Mouse (Mus musculus) liver, postnatal 0 days (tissue): Measurements from ENCODE around the gene Myl7. TPM values are rescaled to one million over a fixed set of nuclear protein-coding genes. Genes with fewer than 3 reads are reported as not detected.
A peak's percentile ranks its signal among the peaks of the same experiment; 100 is the strongest.

Experiments used
- ATAC-seq: fragments of 200-750 bp; cut with Nextera tagmentation; 2 replicates; pipeline ENCODE4 v1.8.0; 2017; ENCODE audit warnings: mild to moderate bottlenecking, moderate library complexity
- DNase-seq: peaks from one replicate; pipeline ENCODE4 v3.0.0-alpha.2; 2016
- H3K27ac ChIP-seq: fragments of 300-500 bp; sonication (generic); 2 replicates; pipeline ENCODE4 v1.5.1; 2014; ENCODE audit warnings: antibody characterized with exemption, moderate library complexity, mild to moderate bottlenecking, low read depth
- H3K27me3 ChIP-seq: fragments of 300-500 bp; sonication (generic); 2 replicates; pipeline ENCODE4 v1.6.1; 2014; ENCODE audit warnings: low read length, control low read depth, mixed read lengths; ENCODE audit not compliant: insufficient read depth
- H3K36me3 ChIP-seq: fragments of 300-500 bp; sonication (generic); replicated peaks from 2 replicates; pipeline ENCODE4 v1.6.1; 2014; ENCODE audit warnings: mild to moderate bottlenecking, control low read depth, low read length, moderate library complexity, mixed read lengths; ENCODE audit not compliant: insufficient read depth
- H3K4me1 ChIP-seq: fragments of 300-500 bp; sonication (generic); 2 replicates; pipeline ENCODE4 v1.6.1; 2014; ENCODE audit warnings: antibody characterized with exemption, mild to moderate bottlenecking, control low read depth; ENCODE audit not compliant: insufficient read depth
- H3K4me2 ChIP-seq: fragments of 300-500 bp; sonication (generic); 2 replicates; pipeline ENCODE4 v1.6.1; 2014; ENCODE audit warnings: low read depth, mild to moderate bottlenecking, low read length, moderate library complexity, mixed read lengths
- H3K4me3 ChIP-seq: fragments of 300-500 bp; sonication (generic); 2 replicates; pipeline ENCODE4 v1.5.1; 2014; ENCODE audit warnings: low read depth, low read length
- H3K9ac ChIP-seq: fragments of 300-500 bp; sonication (generic); replicated peaks from 2 replicates; pipeline ENCODE4 v1.6.1; 2014; ENCODE audit warnings: mild to moderate bottlenecking, moderate library complexity
- H3K9me3 ChIP-seq: fragments of 300-500 bp; sonication (generic); 2 replicates; pipeline ENCODE4 v1.6.1; 2016; ENCODE audit warnings: mild to moderate bottlenecking, control low read depth, low read length, mixed read lengths
- CTCF ChIP-seq: sonication (generic); IDR thresholded peaks from 2 replicates; pipeline ENCODE4 v1.5.1; 2016; ENCODE audit warnings: antibody characterized with exemption, low read depth
- EP300 ChIP-seq: IDR thresholded peaks from 2 replicates; pipeline ENCODE4 v1.6.1; 2016; ENCODE audit warnings: antibody characterized with exemption, low read depth, mild to moderate bottlenecking
- WGBS: fragments of 180-500 bp; shearing (Covaris S2); extraction: QIAGEN DNeasy Blood & Tissue Kit; methylation state at CpG from one replicate; pipeline ENCODE4 v1.1.7; 2014; ENCODE audit not compliant: insufficient replicate concordance; 5-methylcytosine and 5-hydroxymethylcytosine counted together
- polyA plus RNA-seq: library from polyadenylated mRNA; unstranded; fragments of >200 nt; fragmentation: Nextera tagmentation; extraction: Ambion mirVana; gene quantifications from 2 replicates; pipeline ENCODE4 v1.2.1, GENCODE M21; 2015

Myl7 gene
- polyA plus RNA-seq, 1 experiment from 2014 or later: 2.6 TPM

DNA sequence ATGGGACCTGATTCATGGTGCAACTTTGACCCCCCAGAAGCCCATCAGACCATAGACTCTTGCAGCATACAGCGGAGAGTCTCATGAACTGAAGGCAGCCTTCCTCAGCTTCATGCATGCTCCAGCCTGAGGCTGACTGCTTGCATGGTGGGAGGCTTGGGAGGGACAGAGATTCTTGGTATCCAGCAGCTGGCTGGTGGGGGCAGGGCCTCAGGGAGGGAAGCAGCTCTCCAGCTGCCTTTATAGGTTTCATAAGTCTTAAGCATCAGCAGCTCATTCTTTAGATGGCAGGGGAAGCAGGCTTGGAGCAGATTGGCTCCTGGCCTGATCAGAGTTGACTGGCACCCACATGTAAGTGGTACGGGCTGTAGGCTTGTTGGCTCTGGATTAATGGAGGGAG is 31.4 kb downstream of the Myl7 start:
- no peak overlapping the region for H3K27ac ChIP-seq
- no peak overlapping the region for H3K9ac ChIP-seq
- H3K4me1 ChIP-seq: peaks cover under 1% of the 10 kb centered on the region
- no peak overlapping the region for H3K4me2 ChIP-seq
- peaks cover 6% of the 10 kb centered on the region; the same call in 1 of the 2 replicates for H3K36me3 ChIP-seq
- WGBS: 91% methylated on average over 2 of the region's 2 CpGs
- H3K9me3 ChIP-seq: no peaks in the 10 kb centered on the region
- no peak for ATAC-seq
- no peak overlapping the region for H3K4me3 ChIP-seq
- DNase-seq: no peak
- TF ChIP-seq EP300: no peak
- TF ChIP-seq CTCF: no peak
- H3K27me3 ChIP-seq: peaks cover 4% of the 10 kb centered on the region; the same call in 1 of the 2 replicates

DNA sequence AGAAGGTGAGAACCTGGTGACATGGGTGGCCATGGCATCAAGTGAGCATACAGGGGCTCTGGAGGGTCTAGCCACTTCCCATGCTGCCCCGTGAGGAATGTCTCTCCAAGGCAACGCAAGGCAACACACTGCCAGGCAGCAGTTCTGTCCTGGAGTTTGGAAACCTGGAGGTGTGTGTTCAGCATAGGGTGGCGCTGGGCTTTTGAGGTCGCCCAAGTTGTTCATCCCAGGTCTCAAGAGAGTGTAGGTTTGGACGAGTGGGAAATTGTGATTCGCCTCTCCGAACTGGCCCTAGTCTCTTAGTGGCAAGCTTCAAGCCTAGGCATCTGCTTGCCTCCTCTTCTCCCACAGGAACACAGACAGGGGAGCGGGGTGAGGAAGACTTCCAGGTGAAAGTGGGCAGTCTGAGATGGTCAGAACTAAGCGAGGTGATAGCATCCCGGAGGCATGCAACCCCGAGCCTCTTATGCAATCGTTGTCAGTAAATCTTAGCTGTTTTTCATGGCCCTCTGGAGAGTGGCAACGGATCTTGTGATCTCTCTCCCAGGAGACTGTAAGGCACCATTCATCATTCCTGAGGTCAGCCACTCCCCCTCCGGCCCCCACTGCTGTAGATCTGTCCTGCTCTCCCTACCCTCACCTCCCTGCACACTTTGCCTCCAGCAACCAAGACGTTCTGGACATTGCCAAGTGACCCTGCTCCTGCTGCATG is 36.0 kb downstream of the Myl7 start:
- Histone ChIP-seq H3K9ac (no peak overlapping the region; the same call in 1 of the 2 replicates), H3K9me3 (no peaks in the 10 kb centered on the region), H3K4me2 (peak overlapping the region; percentile 61), H3K27ac (no peak overlapping the region), H3K36me3 (no peaks in the 10 kb centered on the region), H3K27me3 (peaks cover 18% of the 10 kb centered on the region), H3K4me1 (peaks cover 8% of the 10 kb centered on the region), H3K4me3 (peak overlapping the region; percentile 42)
- DNase-seq (no peak), ATAC-seq (no peak)
- TF ChIP-seq CTCF (no peak), EP300 (no peak)
- WGBS: 16% methylated on average over 15 of the region's 15 CpGs

DNA sequence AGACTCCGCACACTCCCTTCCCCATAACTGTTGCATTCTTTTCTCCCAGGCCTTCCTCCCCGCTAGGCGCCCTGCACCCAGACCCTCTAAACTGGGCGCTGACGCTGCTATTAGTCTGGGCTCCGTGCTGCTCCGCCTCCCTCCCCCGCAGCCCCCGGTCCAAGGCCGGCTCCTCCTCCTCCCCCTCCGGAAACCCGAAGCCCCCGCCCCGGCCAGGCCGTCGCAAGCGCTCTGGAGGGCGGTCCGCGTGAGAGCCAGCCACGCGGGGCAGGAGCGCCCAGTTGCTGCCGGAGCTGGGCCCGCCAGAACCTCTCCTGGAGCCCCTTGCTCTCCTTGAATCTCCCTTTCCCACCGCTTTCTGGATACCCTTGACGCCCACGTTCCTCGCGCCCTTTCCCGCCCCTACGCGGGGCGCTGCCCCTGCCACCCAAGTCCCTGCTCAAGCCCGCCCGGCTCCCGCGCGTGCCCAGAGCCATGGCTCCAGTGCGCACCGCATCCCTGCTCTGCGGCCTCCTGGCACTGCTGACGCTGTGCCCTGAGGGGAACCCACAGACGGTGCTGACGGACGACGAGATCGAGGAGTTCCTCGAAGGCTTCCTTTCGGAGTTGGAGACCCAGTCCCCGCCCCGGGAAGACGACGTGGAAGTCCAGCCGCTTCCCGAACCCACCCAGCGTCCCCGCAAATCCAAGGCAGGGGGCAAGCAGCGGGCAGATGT is 36.7 kb downstream of the Myl7 start, which contains the start of gene Aebp1:
Gene Aebp1 (plus strand): TSS at position 270 of the 716 bp plus-strand sequence.
- ATAC-seq: peak; percentile 40
- Histone ChIP-seq H3K9ac (peak within 1 kb of the TSS; percentile 48), H3K4me1 (peaks cover 8% of the 10 kb centered on the region), H3K36me3 (no peaks in the 10 kb centered on the region), H3K27me3 (peaks cover 18% of the 10 kb centered on the region), H3K4me3 (peak within 1 kb of the TSS; percentile 42), H3K27ac (no peak within 1 kb of the TSS), H3K9me3 (no peaks in the 10 kb centered on the region), H3K4me2 (peak within 1 kb of the TSS; percentile 61)
- 2% methylated on average over 48 of the region's 59 CpGs for WGBS
- TF ChIP-seq CTCF (no peak), EP300 (no peak)
- peak; percentile 45 for DNase-seq

- H3K27ac ChIP-seq: no peak overlapping the region
- peaks cover 8% of the 10 kb centered on the region for H3K4me1 ChIP-seq
- TF ChIP-seq EP300 (no peak), CTCF (no peak)
- H3K9me3 ChIP-seq: no peaks in the 10 kb centered on the region
- no peak overlapping the region for H3K9ac ChIP-seq
- DNase-seq: no peak
- H3K27me3 ChIP-seq: peaks cover 18% of the 10 kb centered on the region
- 51% methylated on average over 6 of the region's 6 CpGs for WGBS
- no peak overlapping the region for H3K4me2 ChIP-seq
- no peaks in the 10 kb centered on the region for H3K36me3 ChIP-seq
- no peak for ATAC-seq
- no peak overlapping the region for H3K4me3 ChIP-seq
These were observed 37.9 kb downstream of the Myl7 start for GRCm38 (mm10) chr11:5860639-5861038.

- TF ChIP-seq CTCF: no peak
- TF ChIP-seq EP300: no peak
- H3K27me3 ChIP-seq: peaks cover 18% of the 10 kb centered on the region
- ATAC-seq: no peak
- no peak overlapping the region for H3K4me2 ChIP-seq
- no peaks in the 10 kb centered on the region for H3K36me3 ChIP-seq
- H3K9ac ChIP-seq: no peak overlapping the region
- H3K9me3 ChIP-seq: no peaks in the 10 kb centered on the region
- H3K4me3 ChIP-seq: no peak overlapping the region
- H3K4me1 ChIP-seq: peaks cover 8% of the 10 kb centered on the region
- 76% methylated on average over 13 of the region's 13 CpGs for WGBS
- H3K27ac ChIP-seq: no peak overlapping the region
- DNase-seq: no peak
These were observed 38.6 kb downstream of the Myl7 start for GRCm38 (mm10) chr11:5859883-5860550.

DNA sequence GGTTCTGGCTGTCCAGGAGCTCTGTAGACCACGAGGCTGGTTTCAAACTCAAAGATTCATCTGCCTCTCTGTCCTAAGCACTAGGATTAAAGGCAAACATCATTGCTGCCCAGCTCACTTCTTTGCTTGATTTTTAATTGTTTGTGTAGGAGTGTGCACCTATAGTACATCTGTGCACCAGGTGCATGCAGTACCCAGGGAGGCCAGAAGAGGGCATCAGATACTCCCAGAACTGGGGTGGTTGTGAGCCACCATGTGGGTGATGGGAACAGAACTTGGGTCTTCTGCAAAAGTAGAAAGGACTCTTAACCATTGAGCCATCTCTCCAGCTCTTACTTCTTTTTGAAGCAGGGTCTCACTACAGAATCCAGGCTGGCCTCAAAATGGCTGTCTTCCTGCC is 39.9 kb downstream of the Myl7 start:
- Histone ChIP-seq H3K4me3 (no peak overlapping the region), H3K9me3 (no peaks in the 10 kb centered on the region), H3K4me1 (peaks cover 8% of the 10 kb centered on the region), H3K27me3 (peaks cover 18% of the 10 kb centered on the region), H3K36me3 (no peaks in the 10 kb centered on the region), H3K27ac (no peak overlapping the region), H3K9ac (no peak overlapping the region), H3K4me2 (no peak overlapping the region)
- DNase-seq: no peak
- TF ChIP-seq CTCF (peak; percentile 52), EP300 (no peak)
- ATAC-seq: no peak
- WGBS: 58% methylated on average over 1 of the region's 1 CpGs
